Mouse (Mus musculus) embryonic facial prominence, embryonic 13.5 days (tissue): ENCODE results near the gene Rsph3a. TPM values are rescaled to one million over a fixed set of nuclear protein-coding genes. Genes with fewer than 3 reads are reported as not detected.
"Not testable (repeated sequence)": the region's sequence is repeated elsewhere in the genome, so short reads cannot be mapped to it uniquely, and the experiment has no call there.

Experiments
- ATAC-seq: fragments of 200-750 bp; cut with Nextera tagmentation; 2 replicates; pipeline ENCODE4 v1.8.0; 2017; ENCODE audit warnings: low read depth; ENCODE audit not compliant: insufficient number of reproducible peaks, insufficient read depth, low FRiP score, low TSS enrichment
- H3K27ac ChIP-seq: fragments of 300-500 bp; sonication (generic); 2 replicates; pipeline ENCODE4 v1.5.1; 2015; ENCODE audit warnings: moderate library complexity, mild to moderate bottlenecking, inconsistent platforms
- H3K27me3 ChIP-seq: fragments of 300-500 bp; sonication (generic); 2 replicates; pipeline ENCODE4 v1.6.1; 2015; ENCODE audit warnings: mild to moderate bottlenecking, inconsistent platforms
- H3K36me3 ChIP-seq: fragments of 300-500 bp; sonication (generic); 2 replicates; pipeline ENCODE4 v1.6.1; 2015; ENCODE audit warnings: mild to moderate bottlenecking, inconsistent platforms
- H3K4me1 ChIP-seq: fragments of 300-500 bp; sonication (generic); 2 replicates; pipeline ENCODE4 v1.6.1; 2015; ENCODE audit warnings: inconsistent platforms
- H3K4me2 ChIP-seq: fragments of 300-500 bp; sonication (generic); 2 replicates; pipeline ENCODE4 v1.6.1; 2015; ENCODE audit warnings: moderate library complexity, mild to moderate bottlenecking, inconsistent platforms
- H3K4me3 ChIP-seq: fragments of 300-500 bp; sonication (generic); 2 replicates; pipeline ENCODE4 v1.5.1; 2015; ENCODE audit warnings: mild to moderate bottlenecking, inconsistent platforms
- H3K9ac ChIP-seq: fragments of 300-500 bp; sonication (generic); 2 replicates; pipeline ENCODE4 v1.6.1; 2015; ENCODE audit warnings: mild to moderate bottlenecking, inconsistent platforms
- H3K9me3 ChIP-seq: fragments of 300-500 bp; sonication (generic); 2 replicates; pipeline ENCODE4 v1.6.1; 2016; ENCODE audit warnings: inconsistent platforms
- WGBS: fragments of 180-500 bp; shearing (Covaris S2); methylation state at CpG from one replicate; pipeline ENCODE4 v1.1.7; 2015; ENCODE audit warnings: mixed read lengths; 5-methylcytosine and 5-hydroxymethylcytosine counted together
- polyA plus RNA-seq: library from polyadenylated mRNA; unstranded; fragments of >200 nt; fragmentation: Nextera tagmentation; extraction: Ambion mirVana; gene quantifications from 2 replicates; pipeline ENCODE4 v1.2.1, GENCODE M21; 2015

The Rsph3a gene
- 48.7 and 57.8 TPM in 2 replicates for polyA plus RNA-seq

GRCm38 (mm10) chr17:7945117-7946052 is at the start of gene Rsph3a:
Gene Rsph3a (plus strand): TSS chr17:7945614.
- not testable (repeated sequence) for H3K9me3 ChIP-seq, H3K36me3 ChIP-seq, H3K27me3 ChIP-seq, H3K4me1 ChIP-seq
- Histone ChIP-seq H3K4me3 (peak within 1 kb of the TSS; percentile 57), H3K4me2 (peak within 1 kb of the TSS; percentile 57), H3K27ac (peak within 1 kb of the TSS; percentile 89), H3K9ac (peak within 1 kb of the TSS; percentile 73)
- ATAC-seq: peak; percentile 91
- 3% methylated on average over 58 of the region's 58 CpGs for WGBS

- WGBS: 66% methylated on average over 10 of the region's 10 CpGs
- Histone ChIP-seq H3K27me3 (no peaks in the 10 kb centered on the region), H3K4me3 (no peak overlapping the region), H3K9ac (no peak overlapping the region), H3K9me3 (no peaks in the 10 kb centered on the region), H3K4me2 (no peak overlapping the region), H3K4me1 (no peaks in the 10 kb centered on the region), H3K27ac (no peak overlapping the region), H3K36me3 (no peaks in the 10 kb centered on the region)
- no peak for ATAC-seq
Observed at GRCm38 (mm10) chr17:7896047-7896635, 49.3 kb upstream of the Rsph3a start.

GRCm38 (mm10) chr17:7897120-7897519 is 48.3 kb upstream of the Rsph3a start:
- Histone ChIP-seq H3K4me1 (no peaks in the 10 kb centered on the region), H3K9ac (no peak overlapping the region), H3K4me3 (no peak overlapping the region), H3K27me3 (no peaks in the 10 kb centered on the region), H3K4me2 (no peak overlapping the region), H3K27ac (no peak overlapping the region), H3K9me3 (no peaks in the 10 kb centered on the region), H3K36me3 (no peaks in the 10 kb centered on the region)
- no peak for ATAC-seq
- WGBS: 82% methylated on average over 11 of the region's 11 CpGs

GRCm38 (mm10) chr17:7897756-7898155 is 47.7 kb upstream of the Rsph3a start:
- WGBS: 83% methylated on average over 4 of the region's 4 CpGs
- ATAC-seq: no peak

GRCm38 (mm10) chr17:7899233-7899632 is 46.2 kb upstream of the Rsph3a start:
- Histone ChIP-seq H3K9ac (no peak overlapping the region), H3K27ac (no peak overlapping the region), H3K27me3 (no peaks in the 10 kb centered on the region), H3K4me2 (no peak overlapping the region), H3K36me3 (no peaks in the 10 kb centered on the region), H3K9me3 (no peaks in the 10 kb centered on the region), H3K4me1 (no peaks in the 10 kb centered on the region), H3K4me3 (no peak overlapping the region)
- no peak for ATAC-seq
- 77% methylated on average over 6 of the region's 6 CpGs for WGBS

More at GRCm38 (mm10) chr17:7897756-7898155, 47.7 kb upstream of the Rsph3a start:
- no peaks in the 10 kb centered on the region for H3K4me1 ChIP-seq
- no peak overlapping the region for H3K4me3 ChIP-seq
- no peaks in the 10 kb centered on the region for H3K9me3 ChIP-seq
- no peak overlapping the region for H3K9ac ChIP-seq
- no peaks in the 10 kb centered on the region for H3K27me3 ChIP-seq
- H3K36me3 ChIP-seq: no peaks in the 10 kb centered on the region
- no peak overlapping the region for H3K27ac ChIP-seq
- H3K4me2 ChIP-seq: no peak overlapping the region

GRCm38 (mm10) chr17:7899961-7900360 is 45.5 kb upstream of the Rsph3a start:
- Histone ChIP-seq H3K9ac (no peak overlapping the region), H3K4me3 (no peak overlapping the region), H3K36me3 (no peaks in the 10 kb centered on the region), H3K27ac (no peak overlapping the region), H3K9me3 (no peaks in the 10 kb centered on the region), H3K4me1 (no peaks in the 10 kb centered on the region), H3K4me2 (no peak overlapping the region), H3K27me3 (no peaks in the 10 kb centered on the region)
- no peak for ATAC-seq
- WGBS: 79% methylated on average over 4 of the region's 4 CpGs

- WGBS: 78% methylated on average over 2 of the region's 2 CpGs
Observed at GRCm38 (mm10) chr17:7901536-7901935, 43.9 kb upstream of the Rsph3a start.

GRCm38 (mm10) chr17:7902362-7902761 is 43.1 kb upstream of the Rsph3a start:
- H3K9ac ChIP-seq: no peak overlapping the region
- no peak overlapping the region for H3K27ac ChIP-seq
- 72% methylated on average over 3 of the region's 3 CpGs for WGBS
- no peaks in the 10 kb centered on the region for H3K27me3 ChIP-seq
- no peaks in the 10 kb centered on the region for H3K4me1 ChIP-seq
- H3K9me3 ChIP-seq: no peaks in the 10 kb centered on the region
- H3K4me2 ChIP-seq: no peak overlapping the region
- ATAC-seq: no peak
- no peak overlapping the region for H3K4me3 ChIP-seq
- H3K36me3 ChIP-seq: no peaks in the 10 kb centered on the region

More at GRCm38 (mm10) chr17:7901536-7901935, 43.9 kb upstream of the Rsph3a start:
- H3K4me1 ChIP-seq: no peaks in the 10 kb centered on the region
- no peak overlapping the region for H3K27ac ChIP-seq
- no peaks in the 10 kb centered on the region for H3K9me3 ChIP-seq
- no peak overlapping the region for H3K4me3 ChIP-seq
- no peak overlapping the region for H3K9ac ChIP-seq
- no peaks in the 10 kb centered on the region for H3K36me3 ChIP-seq
- no peak overlapping the region for H3K4me2 ChIP-seq
- no peak for ATAC-seq
- H3K27me3 ChIP-seq: no peaks in the 10 kb centered on the region

- Histone ChIP-seq H3K9me3 (no peaks in the 10 kb centered on the region), H3K9ac (no peak overlapping the region), H3K27ac (no peak overlapping the region), H3K36me3 (no peaks in the 10 kb centered on the region), H3K27me3 (no peaks in the 10 kb centered on the region), H3K4me2 (no peak overlapping the region), H3K4me1 (no peaks in the 10 kb centered on the region), H3K4me3 (no peak overlapping the region)
- no peak for ATAC-seq
- WGBS: 45% methylated on average over 2 of the region's 2 CpGs
Observed at GRCm38 (mm10) chr17:7904992-7905391, 40.4 kb upstream of the Rsph3a start.

- Histone ChIP-seq H3K4me1 (no peaks in the 10 kb centered on the region), H3K27ac (no peak overlapping the region), H3K36me3 (no peaks in the 10 kb centered on the region), H3K9ac (no peak overlapping the region), H3K4me3 (no peak overlapping the region), H3K9me3 (peaks cover 2% of the 10 kb centered on the region; the same call in 1 of the 2 replicates), H3K27me3 (0 out of 2 replicates have a peak, but pooled peaks cover 1% of the 10 kb centered on the region), H3K4me2 (no peak overlapping the region)
- ATAC-seq: no peak
- WGBS: 38% methylated on average over 4 of the region's 4 CpGs
Observed at GRCm38 (mm10) chr17:7905936-7906685, 39.3 kb upstream of the Rsph3a start.

- no peak for ATAC-seq
- H3K9me3 ChIP-seq: peaks cover 3% of the 10 kb centered on the region; the same call in 1 of the 2 replicates
- H3K4me2 ChIP-seq: no peak overlapping the region
- WGBS: 76% methylated on average over 2 of the region's 2 CpGs
- H3K9ac ChIP-seq: no peak overlapping the region
- no peaks in the 10 kb centered on the region for H3K4me1 ChIP-seq
- no peaks in the 10 kb centered on the region for H3K36me3 ChIP-seq
- 0 out of 2 replicates have a peak, but pooled peaks cover 3% of the 10 kb centered on the region for H3K27me3 ChIP-seq
- H3K4me3 ChIP-seq: no peak overlapping the region
- H3K27ac ChIP-seq: no peak overlapping the region
Observed at GRCm38 (mm10) chr17:7914596-7915227, 30.7 kb upstream of the Rsph3a start.
